Mouse (Mus musculus): Measurements from ENCODE around the gene Hspa12a. TPM values are rescaled to one million over a fixed set of nuclear protein-coding genes. Genes with fewer than 3 reads are reported as not detected.

The Hspa12a gene
- polyA plus RNA-seq (2012; ENCODE audit: insufficient read depth, insufficient read length, missing spikeins), result 20.7 and 23.0 TPM in 2 replicates

GRCm38 (mm10) chr19:58942841-58943828, at the start of gene Hspa12a, which contains the start of gene Eno4:
Hspa12a (minus strand) TSS chr19:58943654.
Eno4 (plus strand) TSS chr19:58943425.
- H3K4me3 ChIP-seq (ENCODE audit: insufficient read depth, low read depth, low read length), result peak within 1 kb of the TSS; percentile 88
- 0 out of 2 replicates have a peak, but pooled peaks cover 2% of the 10 kb centered on the region for H3K4me1 ChIP-seq (ENCODE audit: control insufficient read depth, insufficient read depth, insufficient read length, low read length)
- no peak within 1 kb of the TSS for H3K27ac ChIP-seq (replicated peaks; ENCODE audit: low read depth, low read length)

GRCm38 (mm10) chr19:58981571-58981970, 38.1 kb upstream of the Hspa12a start:
- Histone ChIP-seq H3K27ac (replicated peaks; ENCODE audit: low read depth, low read length) (no peak overlapping the region), H3K4me1 (ENCODE audit: control insufficient read depth, insufficient read depth, insufficient read length, low read length) (no peaks in the 10 kb centered on the region), H3K4me3 (ENCODE audit: insufficient read depth, low read depth, low read length) (no peak overlapping the region)

GRCm38 (mm10) chr19:58980056-58980440, 36.6 kb upstream of the Hspa12a start:
- H3K27ac ChIP-seq (replicated peaks; ENCODE audit: low read depth, low read length), result no peak overlapping the region
- H3K4me3 ChIP-seq (ENCODE audit: insufficient read depth, low read depth, low read length), result no peak overlapping the region
- no peaks in the 10 kb centered on the region for H3K4me1 ChIP-seq (ENCODE audit: control insufficient read depth, insufficient read depth, insufficient read length, low read length)

GRCm38 (mm10) chr19:58979436-58980055, 36.1 kb upstream of the Hspa12a start:
- Histone ChIP-seq H3K4me3 (ENCODE audit: insufficient read depth, low read depth, low read length) (0 out of 2 replicates have a peak overlapping the region, but pooled peaks have one; percentile 0), H3K27ac (replicated peaks; ENCODE audit: low read depth, low read length) (no peak overlapping the region), H3K4me1 (ENCODE audit: control insufficient read depth, insufficient read depth, insufficient read length, low read length) (no peaks in the 10 kb centered on the region)

- no peaks in the 10 kb centered on the region for H3K4me1 ChIP-seq (ENCODE audit: control insufficient read depth, insufficient read depth, insufficient read length, low read length)
- H3K4me3 ChIP-seq (ENCODE audit: insufficient read depth, low read depth, low read length), result no peak overlapping the region
- H3K27ac ChIP-seq (replicated peaks; ENCODE audit: low read depth, low read length), result no peak overlapping the region
These were observed 35.1 kb upstream of the Hspa12a start for GRCm38 (mm10) chr19:58978401-58979171.

GRCm38 (mm10) chr19:58975216-58975863, 31.9 kb upstream of the Hspa12a start:
- Histone ChIP-seq H3K27ac (replicated peaks; ENCODE audit: low read depth, low read length) (no peak overlapping the region), H3K4me1 (ENCODE audit: control insufficient read depth, insufficient read depth, insufficient read length, low read length) (no peaks in the 10 kb centered on the region), H3K4me3 (ENCODE audit: insufficient read depth, low read depth, low read length) (no peak overlapping the region)

- no peak overlapping the region for H3K27ac ChIP-seq (replicated peaks; ENCODE audit: low read depth, low read length)
- no peaks in the 10 kb centered on the region for H3K4me1 ChIP-seq (ENCODE audit: control insufficient read depth, insufficient read depth, insufficient read length, low read length)
- no peak overlapping the region for H3K4me3 ChIP-seq (ENCODE audit: insufficient read depth, low read depth, low read length)
These were observed 30.7 kb upstream of the Hspa12a start for GRCm38 (mm10) chr19:58974126-58974525.

- H3K27ac ChIP-seq (replicated peaks; ENCODE audit: low read depth, low read length), result no peak overlapping the region
- H3K4me3 ChIP-seq (ENCODE audit: insufficient read depth, low read depth, low read length), result no peak overlapping the region
- no peaks in the 10 kb centered on the region for H3K4me1 ChIP-seq (ENCODE audit: control insufficient read depth, insufficient read depth, insufficient read length, low read length)
These were observed 27.4 kb upstream of the Hspa12a start for GRCm38 (mm10) chr19:58970826-58971225.

GRCm38 (mm10) chr19:58968731-58969506, 25.5 kb upstream of the Hspa12a start:
- Histone ChIP-seq H3K27ac (replicated peaks; ENCODE audit: low read depth, low read length) (no peak overlapping the region), H3K4me1 (ENCODE audit: control insufficient read depth, insufficient read depth, insufficient read length, low read length) (no peaks in the 10 kb centered on the region), H3K4me3 (ENCODE audit: insufficient read depth, low read depth, low read length) (no peak overlapping the region)

GRCm38 (mm10) chr19:58963011-58963410, 19.6 kb upstream of the Hspa12a start:
- Histone ChIP-seq H3K4me3 (ENCODE audit: insufficient read depth, low read depth, low read length) (no peak overlapping the region), H3K27ac (replicated peaks; ENCODE audit: low read depth, low read length) (no peak overlapping the region), H3K4me1 (ENCODE audit: control insufficient read depth, insufficient read depth, insufficient read length, low read length) (no peaks in the 10 kb centered on the region)

GRCm38 (mm10) chr19:58954779-58955178, 11.3 kb upstream of the Hspa12a start:
- H3K27ac ChIP-seq (replicated peaks; ENCODE audit: low read depth, low read length), result no peak overlapping the region
- H3K4me3 ChIP-seq (ENCODE audit: insufficient read depth, low read depth, low read length), result no peak overlapping the region
- H3K4me1 ChIP-seq (ENCODE audit: control insufficient read depth, insufficient read depth, insufficient read length, low read length), result no peaks in the 10 kb centered on the region

- no peak overlapping the region for H3K4me3 ChIP-seq (ENCODE audit: insufficient read depth, low read depth, low read length)
- no peaks in the 10 kb centered on the region for H3K4me1 ChIP-seq (ENCODE audit: control insufficient read depth, insufficient read depth, insufficient read length, low read length)
- H3K27ac ChIP-seq (replicated peaks; ENCODE audit: low read depth, low read length), result no peak overlapping the region
These were observed 8.8 kb upstream of the Hspa12a start for GRCm38 (mm10) chr19:58952236-58952635.

GRCm38 (mm10) chr19:58951521-58951920, 8.1 kb upstream of the Hspa12a start:
- H3K4me1 ChIP-seq (ENCODE audit: control insufficient read depth, insufficient read depth, insufficient read length, low read length), result no peaks in the 10 kb centered on the region
- no peak overlapping the region for H3K27ac ChIP-seq (replicated peaks; ENCODE audit: low read depth, low read length)
- no peak overlapping the region for H3K4me3 ChIP-seq (ENCODE audit: insufficient read depth, low read depth, low read length)

GRCm38 (mm10) chr19:58945959-58946358, 2.5 kb upstream of the Hspa12a start:
- no peak overlapping the region for H3K4me3 ChIP-seq (ENCODE audit: insufficient read depth, low read depth, low read length)
- no peak overlapping the region for H3K27ac ChIP-seq (replicated peaks; ENCODE audit: low read depth, low read length)
- 0 out of 2 replicates have a peak, but pooled peaks cover 2% of the 10 kb centered on the region for H3K4me1 ChIP-seq (ENCODE audit: control insufficient read depth, insufficient read depth, insufficient read length, low read length)
